Mouse (Mus musculus): ENCODE data around the gene Arap1.

DNA sequence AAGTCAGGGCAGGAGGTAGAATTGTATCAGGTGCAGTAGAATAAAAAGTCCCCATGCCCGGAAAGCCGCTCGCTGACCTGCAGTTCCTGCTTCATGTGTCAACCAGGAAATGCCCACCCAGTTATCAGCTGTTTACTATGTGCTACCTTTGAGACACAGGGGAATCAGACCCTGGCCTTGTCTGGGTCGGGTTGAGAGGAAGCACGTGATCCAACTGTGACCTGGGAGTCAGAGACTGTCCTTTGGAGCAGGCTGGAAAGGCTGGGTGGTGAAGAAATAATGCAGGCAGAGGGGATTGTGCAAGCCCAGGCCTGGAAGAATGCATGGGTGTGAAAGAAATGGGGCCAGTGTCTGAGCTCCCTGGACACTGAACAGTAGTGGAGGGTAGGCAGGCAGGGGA is 6.6 kb downstream of the Arap1 start:
- no peak for TF ChIP-seq POLR2A (IDR thresholded peaks at IDR 0.05; ENCODE audit: insufficient read depth, low read length)
- no peak for TF ChIP-seq CTCF (IDR thresholded peaks at IDR 0.05; ENCODE audit: low read depth, low read length)
